Comparison of ENCODE assay signal across 14 mouse cellular contexts in the genomic region with DNA sequence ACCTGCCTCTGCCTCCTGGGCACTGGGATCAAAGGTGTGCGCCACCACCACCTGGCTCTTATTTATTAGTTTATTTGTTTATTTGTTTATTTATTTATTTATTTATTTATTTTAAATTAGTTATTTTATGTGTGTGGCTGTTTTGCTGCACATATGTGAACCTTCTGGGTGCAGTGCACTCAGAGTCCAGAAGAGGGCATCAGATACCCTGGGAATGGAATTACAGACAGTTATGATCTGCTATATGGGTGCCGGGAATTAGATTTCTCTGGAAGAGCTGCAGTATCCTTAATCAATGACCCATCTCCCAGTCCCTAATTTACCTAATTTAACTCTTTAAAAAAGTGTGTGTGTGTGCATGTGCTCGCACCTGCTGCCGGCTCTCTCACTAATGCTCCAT. TPM values are rescaled to one million over a fixed set of nuclear protein-coding genes. Genes with fewer than 3 reads are reported as not detected.
DNase-seq lines count a peak whose midpoint lies in the region; ATAC-seq and TF ChIP-seq lines count a peak whose summit lies in the region.
"Had no signal": no experiment of that assay in that cellular context is flagged by ENCODE, and none has a peak within 500 bp of the region (broad histone marks: within the 10 kb centered on the region; RNA-seq: fewer than 3 reads in every experiment).

No protein-coding gene starts in this region.

- no peak overlapping the region for H3K4me2 ChIP-seq in kidney, postnatal 0 days (ENCODE audit: low read length)
- H3K4me2 ChIP-seq: forebrain, embryonic 13.5 days; heart, embryonic 12.5 days; liver, embryonic 13.5 days had no signal

- ATAC-seq in kidney, postnatal 0 days (replicated peaks; ENCODE audit: low FRiP score, low read depth), result no peak
- no peak for ATAC-seq in megakaryocyte, adult 5-6 weeks (ENCODE audit: poor library complexity, severe bottlenecking)
- ATAC-seq: forebrain, embryonic 13.5 days had no signal

- H3K27ac ChIP-seq in kidney, postnatal 0 days, result no peak overlapping the region
- no peak overlapping the region for H3K27ac ChIP-seq in thymus, adult 2 months (ENCODE audit: control insufficient read depth, insufficient read depth, low read length)
- H3K27ac ChIP-seq: forebrain, embryonic 13.5 days; liver, embryonic 13.5 days had no signal

- no peak overlapping the region for H3K9ac ChIP-seq in kidney, postnatal 0 days (ENCODE audit: low read depth, low read length)
- H3K9ac ChIP-seq: forebrain, embryonic 13.5 days; heart, embryonic 12.5 days; liver, embryonic 13.5 days had no signal

- no peaks in the 10 kb centered on the region for H3K9me3 ChIP-seq in kidney, postnatal 0 days (replicated peaks; ENCODE audit: low read length)
- H3K9me3 ChIP-seq: forebrain, embryonic 13.5 days; liver, embryonic 13.5 days had no signal

- no peak overlapping the region for H3K4me3 ChIP-seq in kidney, postnatal 0 days (replicated peaks; ENCODE audit: low read depth, low read length)
- no peak overlapping the region for H3K4me3 ChIP-seq in thymus, adult 2 months (ENCODE audit: control insufficient read depth, insufficient read depth, low read length)
- H3K4me3 ChIP-seq: forebrain, embryonic 13.5 days; heart, embryonic 12.5 days; liver, embryonic 13.5 days had no signal

- peak; percentile 31; the same call in 1 of the 2 replicates for TF ChIP-seq CTCF in kidney, postnatal 0 days (IDR thresholded peaks at IDR 0.05; ENCODE audit: low read depth)
- TF ChIP-seq CTCF in thymus, adult 2 months (IDR thresholded peaks at IDR 0.05; ENCODE audit: borderline replicate concordance, control insufficient read depth, extremely low read depth, insufficient read depth, low read length, poor library complexity), result no peak
- peak; percentile 8; the same call in 1 of the 2 replicates for TF ChIP-seq CTCF in brain, embryonic 14.5 days (IDR thresholded peaks at IDR 0.05; ENCODE audit: borderline replicate concordance, extremely low read depth, insufficient read depth, insufficient read length)

- no peaks in the 10 kb centered on the region for H3K4me1 ChIP-seq in kidney, postnatal 0 days (replicated peaks; ENCODE audit: insufficient read depth, low read length)
- H3K4me1 ChIP-seq in thymus, adult 2 months (replicated peaks; ENCODE audit: control insufficient read depth, insufficient read depth, low read length), result peaks cover 13% of the 10 kb centered on the region

- no peak for DNase-seq in kidney, postnatal 0 days (ENCODE audit: low spot score)
- DNase-seq in kidney, adult 9 months, result no peak
- peak; percentile 28 for DNase-seq in thymus, adult 2 months
- DNase-seq in thymus, adult 18-20 months, result no peak
- DNase-seq in brain, embryonic 14.5 days (ENCODE audit: low read depth), result no peak
- DNase-seq in layer of hippocampus, postnatal 25 days (ENCODE audit: extremely low spot score in 1 of 2, low spot score in 1 of 2), result no peak
- DNase-seq: cerebellum, adult 18-20 months; gastrocnemius, postnatal 14 days; kidney, adult 8-10 months; layer of hippocampus, adult 9-11 months; liver, embryonic 13.5 days had no signal

- no peaks in the 10 kb centered on the region for H3K27me3 ChIP-seq in kidney, postnatal 0 days (ENCODE audit: insufficient read depth, low read length)
- H3K27me3 ChIP-seq in thymus, adult 2 months (ENCODE audit: control insufficient read depth, insufficient read depth, low read length), result no peaks in the 10 kb centered on the region
- H3K27me3 ChIP-seq: forebrain, embryonic 13.5 days; heart, embryonic 12.5 days; liver, embryonic 13.5 days had no signal

- no peak for TF ChIP-seq POLR2A in thymus, adult 2 months (IDR thresholded peaks at IDR 0.05; ENCODE audit: control insufficient read depth, extremely low read depth, insufficient read depth, low read length, poor library complexity)
- TF ChIP-seq POLR2A in brain, embryonic 14.5 days (IDR thresholded peaks at IDR 0.05; ENCODE audit: borderline replicate concordance, extremely low read depth, insufficient read depth, insufficient read length, poor library complexity, severe bottlenecking), result no peak

- WGBS in kidney, postnatal 0 days, result 98% methylated on average over 4 of the region's 4 CpGs
- 98% methylated on average over 4 of the region's 4 CpGs for WGBS in thymus, adult 2 months

- H3K36me3 ChIP-seq in kidney, postnatal 0 days (ENCODE audit: insufficient read depth, low read length), result 0 out of 2 replicates have a peak, but pooled peaks cover 3% of the 10 kb centered on the region
- H3K36me3 ChIP-seq in thymus, adult 2 months (ENCODE audit: control insufficient read depth, insufficient read depth, low read length), result no peaks in the 10 kb centered on the region

RNA-seq across cellular contexts. Expression of a gene that starts 8.5 kb away (rescaled TPM):
- polyA plus RNA-seq in kidney, postnatal 0 days (2015; fragmentation: Nextera tagmentation; extraction: Ambion mirVana), result 46.3 and 51.8 TPM in 2 replicates
- 65.5 and 68.5 TPM in 2 replicates for polyA plus RNA-seq in thymus, adult 2 months (2012; rRNA removed)
- 61.8 TPM in 2 replicates for polyA plus RNA-seq in brain, embryonic 14.5 days (2012; rRNA removed)
- 13.5 and 20.0 TPM in 2 replicates for total RNA-seq in megakaryocyte, adult 5-6 weeks (2015)
- total RNA-seq in megakaryocyte, adult 5-6 weeks (2017), result 35.2 and 35.9 TPM in 2 replicates
- total RNA-seq in layer of hippocampus, postnatal 25 days (2021), result 10 to 100 TPM; 28.1 to 28.9 TPM
